Mouse (Mus musculus) thymus, postnatal 25 days (tissue): ENCODE results near the gene Tet1.

Experiments
- DNase-seq: peaks from one replicate; pipeline ENCODE4 v3.0.0; 2022

Gene Tet1

GRCm38 (mm10) chr10:62891025-62891424, 17.8 kb downstream of the Tet1 start:
- no peak for DNase-seq

GRCm38 (mm10) chr10:62886799-62887591, 21.8 kb downstream of the Tet1 start:
- DNase-seq: peak; percentile 15

- peak; percentile 14 for DNase-seq
Measured at GRCm38 (mm10) chr10:62885969-62886798, 22.6 kb downstream of the Tet1 start.

GRCm38 (mm10) chr10:62885460-62885859, 23.3 kb downstream of the Tet1 start:
- no peak for DNase-seq

DNA sequence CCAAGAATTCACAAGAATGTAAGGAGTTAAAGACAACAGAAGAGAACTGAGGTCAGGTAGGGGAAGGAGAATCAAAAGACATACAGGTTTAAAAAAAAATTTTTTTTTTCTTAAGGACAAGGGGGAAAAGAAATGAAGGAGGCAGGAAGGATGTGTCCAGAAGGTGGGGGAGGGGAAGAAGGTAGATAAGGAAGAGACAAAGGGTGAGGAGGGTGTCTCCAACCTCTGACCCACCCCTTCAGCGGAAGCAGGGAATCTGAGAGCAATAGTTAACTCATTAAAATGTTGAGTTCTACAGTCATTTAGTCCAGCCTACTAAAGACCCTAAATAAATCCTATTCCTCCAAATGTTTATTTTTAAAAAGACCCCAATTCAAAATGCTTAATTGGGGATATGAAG, 24.3 kb downstream of the Tet1 start:
- DNase-seq: no peak

DNA sequence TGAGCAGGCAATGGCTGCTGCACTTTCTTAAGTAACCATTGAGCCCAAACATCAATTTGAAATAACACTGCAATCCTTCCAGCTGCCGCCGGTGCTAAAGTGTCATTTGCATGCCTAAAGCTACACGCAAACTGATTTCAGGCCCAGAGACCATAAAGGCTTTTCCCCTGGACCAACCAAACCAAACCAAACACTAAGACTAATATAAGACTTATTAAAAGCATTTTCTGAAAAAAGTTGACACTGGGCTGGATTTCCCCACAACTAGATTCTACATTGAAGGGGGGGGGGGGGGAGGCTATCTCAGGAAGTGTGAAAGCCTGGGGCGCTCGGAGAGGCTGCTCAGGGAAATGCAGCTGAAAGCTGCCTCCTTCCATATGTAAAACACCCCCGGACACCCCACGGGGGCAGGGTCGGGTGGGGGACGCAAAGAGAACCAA, 24.8 kb downstream of the Tet1 start:
- DNase-seq: no peak

DNA sequence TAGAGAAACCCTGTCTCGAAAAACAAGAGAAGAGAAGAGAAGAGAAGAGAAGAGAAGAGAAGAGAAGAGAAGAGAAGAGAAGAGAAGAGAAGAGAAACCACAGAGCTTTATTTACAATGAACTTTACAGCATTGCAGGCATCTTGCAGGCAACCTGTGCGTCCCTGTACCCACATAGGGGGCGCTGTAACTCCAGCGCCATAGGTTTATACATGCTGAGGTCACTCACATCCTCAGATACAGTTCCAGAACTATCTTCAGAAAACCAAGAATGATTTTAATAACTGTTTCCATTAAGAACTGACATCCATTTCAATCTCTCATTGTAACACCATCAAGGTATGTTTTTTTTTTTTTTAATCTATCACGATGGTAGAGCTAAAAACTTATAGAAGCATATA, 27.6 kb downstream of the Tet1 start:
- DNase-seq: peak; percentile 40

DNA sequence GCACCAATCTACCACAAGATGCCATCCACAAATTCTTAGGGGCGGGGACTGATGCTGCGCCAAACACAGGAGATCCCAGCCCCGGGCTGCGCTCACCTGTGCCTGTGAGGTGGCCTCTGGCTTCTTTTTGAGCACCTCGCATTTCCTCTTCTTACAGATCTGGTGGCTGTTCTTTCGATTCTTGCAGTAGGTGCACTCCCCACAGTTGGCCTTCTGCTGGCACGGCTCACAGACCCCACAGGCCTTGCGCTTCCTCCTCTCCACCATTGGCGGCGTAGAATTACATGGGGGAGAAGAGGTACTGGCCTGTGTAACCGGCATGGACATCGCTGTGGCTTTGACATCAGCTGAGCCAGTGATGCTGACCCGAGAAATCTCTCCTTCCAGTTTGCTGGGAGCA, 30.7 kb downstream of the Tet1 start:
- no peak for DNase-seq

DNA sequence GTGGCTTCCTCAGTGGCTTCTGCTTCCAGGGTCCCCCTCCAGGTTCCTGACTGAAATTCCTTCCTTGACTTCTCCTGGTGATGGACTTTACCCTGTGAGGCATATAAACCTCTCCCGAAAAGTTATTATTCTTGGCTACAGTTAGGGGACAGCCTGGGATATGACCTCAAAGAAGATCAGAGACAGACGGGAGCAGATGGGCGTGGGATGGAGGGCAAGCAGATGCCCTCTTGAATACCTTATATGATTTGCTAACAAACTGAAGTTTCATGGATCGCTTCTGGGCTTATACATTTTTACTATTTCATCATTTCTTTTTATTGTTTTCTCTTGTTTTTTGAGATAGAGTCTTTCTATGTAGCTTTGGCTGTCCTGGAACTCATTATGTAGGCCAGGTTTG, 33.2 kb downstream of the Tet1 start:
- DNase-seq: no peak

- no peak for DNase-seq
Measured at GRCm38 (mm10) chr10:62874828-62875227, 34.0 kb downstream of the Tet1 start.

GRCm38 (mm10) chr10:62866035-62866791, 42.6 kb downstream of the Tet1 start:
- DNase-seq: no peak

GRCm38 (mm10) chr10:62865167-62866034, 43.4 kb downstream of the Tet1 start:
- peak; percentile 72 for DNase-seq

GRCm38 (mm10) chr10:62863563-62863962, 45.2 kb downstream of the Tet1 start:
- no peak for DNase-seq

DNA sequence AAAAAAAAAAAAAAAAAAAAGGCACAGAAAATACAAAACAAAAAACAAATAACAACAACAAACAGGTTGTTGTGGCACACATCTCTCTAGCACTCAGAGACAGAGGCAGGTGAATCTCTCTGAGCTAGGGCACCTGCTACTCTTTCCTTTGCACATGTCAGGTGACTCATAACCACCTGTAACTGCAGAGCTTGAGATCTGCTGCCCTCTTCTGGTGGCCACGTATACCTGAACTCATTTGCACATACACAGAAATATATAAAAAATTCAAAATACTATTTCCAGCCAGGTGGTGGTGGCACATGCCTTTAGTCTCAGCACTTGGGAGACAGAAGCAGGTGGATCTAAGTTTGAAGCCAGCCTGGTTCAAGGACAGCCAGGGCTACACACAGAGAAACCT, 46.4 kb downstream of the Tet1 start:
- no peak for DNase-seq

DNA sequence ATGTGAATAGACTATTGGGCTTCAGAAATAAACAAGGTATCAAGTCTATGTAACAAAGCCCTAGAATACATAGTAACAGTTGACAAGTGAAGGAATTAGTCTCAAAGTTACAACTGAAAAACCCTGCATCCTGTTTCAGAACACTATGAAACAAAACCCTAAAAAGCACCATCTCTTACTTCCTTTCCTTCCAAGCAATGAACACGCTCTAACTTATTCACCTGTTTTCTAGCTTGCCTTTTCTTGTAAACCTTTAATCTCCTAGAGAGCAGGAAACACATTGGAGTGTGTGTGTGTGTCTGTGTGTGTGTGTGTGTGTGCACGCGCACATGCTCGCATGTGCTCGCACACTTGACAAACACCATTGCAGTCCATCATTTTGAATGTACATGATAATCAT, 49.8 kb downstream of the Tet1 start:
- DNase-seq: no peak

DNA sequence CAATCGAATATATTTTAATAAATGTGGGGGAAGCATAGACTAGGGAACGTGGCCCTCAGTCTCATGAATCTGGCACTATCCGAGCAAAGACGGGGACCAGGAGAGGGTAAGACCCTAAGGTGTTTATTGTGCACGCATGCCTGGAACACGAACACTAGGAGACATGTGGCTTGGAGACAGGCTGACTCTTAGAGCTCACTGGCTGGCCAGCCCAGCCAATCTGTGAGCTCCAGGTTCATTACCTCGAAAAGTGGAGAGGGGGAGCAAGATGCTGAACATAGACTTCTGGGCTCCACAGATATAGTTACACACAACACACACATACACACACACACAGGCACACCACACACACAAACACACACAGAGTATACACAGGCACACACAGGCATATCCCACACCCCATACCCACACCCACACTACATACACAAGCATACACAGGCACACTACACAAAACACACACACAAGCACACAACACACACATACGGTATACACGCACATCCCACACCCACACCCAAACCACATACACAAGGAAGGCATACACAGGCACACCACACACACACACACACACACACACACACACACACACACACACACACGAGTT, 52.0 kb downstream of the Tet1 start:
- DNase-seq: no peak

DNA sequence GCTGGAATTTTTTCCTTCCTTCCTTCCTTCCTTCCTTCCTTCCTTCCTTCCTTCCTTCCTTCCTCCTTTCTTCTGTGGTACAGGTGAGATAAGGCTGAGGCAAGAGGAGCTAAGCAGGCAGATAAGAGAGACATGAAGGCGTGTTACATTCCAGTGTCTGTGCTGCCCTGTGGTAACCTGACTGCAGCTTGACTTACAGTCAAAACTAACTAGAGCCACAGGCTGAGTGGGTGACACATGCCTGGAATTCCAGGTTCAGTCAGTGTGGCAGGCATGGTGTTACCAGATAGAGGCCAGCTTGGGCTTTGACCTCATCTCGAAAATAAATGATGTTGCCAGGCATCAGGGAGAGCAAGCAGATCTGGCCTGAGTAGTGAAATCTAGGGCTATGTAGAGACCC, 53.8 kb downstream of the Tet1 start:
- no peak for DNase-seq

DNA sequence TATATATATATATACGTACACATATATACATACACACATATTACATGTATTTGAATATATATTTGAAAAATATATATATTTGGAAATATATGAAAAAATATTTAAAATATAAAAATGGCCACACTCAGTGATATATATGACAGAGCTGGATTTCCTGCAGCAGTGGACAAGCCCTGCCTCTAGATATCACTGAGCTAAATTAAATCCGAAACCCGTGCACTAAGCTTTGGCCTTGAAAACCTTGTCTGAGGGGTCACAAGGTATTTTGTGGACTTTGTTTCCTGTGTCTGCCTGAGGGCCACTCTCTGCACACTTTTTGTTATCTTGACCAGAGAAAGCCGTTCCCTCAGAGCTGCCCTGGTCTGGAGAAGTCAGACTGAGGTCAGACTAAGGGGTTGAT, 54.2 kb downstream of the Tet1 start:
- DNase-seq: no peak

- DNase-seq: peak; percentile 11
Measured at GRCm38 (mm10) chr10:62851578-62851977, 57.2 kb downstream of the Tet1 start.

DNA sequence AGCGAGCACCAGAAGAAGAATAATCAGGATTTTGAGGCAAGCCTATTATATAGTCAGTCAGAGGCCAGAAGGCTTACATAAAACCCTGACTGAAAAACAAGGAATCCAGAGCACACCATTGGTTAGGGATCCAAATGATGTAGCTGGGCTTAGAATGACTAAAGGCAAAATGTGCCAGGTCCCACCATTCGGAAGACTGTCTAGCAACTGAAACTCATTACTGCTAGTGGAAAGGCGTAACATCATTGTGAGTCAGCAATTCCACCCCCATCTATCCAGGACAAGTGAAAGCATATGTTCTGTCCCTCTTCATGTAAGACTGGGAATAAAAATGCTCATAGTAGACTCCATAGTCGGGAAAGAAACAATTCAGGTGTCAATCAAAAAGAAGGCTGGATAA, 57.8 kb downstream of the Tet1 start:
- no peak for DNase-seq

DNA sequence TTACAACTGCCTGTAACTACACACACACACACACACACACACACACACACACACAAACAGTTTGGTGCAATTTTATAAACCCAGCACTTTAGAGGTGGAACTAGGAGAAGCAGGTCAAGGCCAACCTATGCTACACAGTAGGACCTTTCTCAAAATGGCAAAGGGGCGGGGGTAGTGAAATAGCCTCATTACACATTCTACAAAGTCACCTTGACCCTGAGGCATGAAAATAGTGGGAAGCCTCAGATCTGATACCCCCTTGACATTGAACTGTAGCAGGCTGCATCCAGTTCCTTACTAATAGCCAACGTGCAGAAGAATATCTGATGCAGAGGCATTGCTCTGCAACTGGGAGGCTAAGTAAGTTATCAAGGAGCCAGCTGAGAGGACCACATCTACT, 60.0 kb downstream of the Tet1 start:
- DNase-seq: no peak

- no peak for DNase-seq
Measured at GRCm38 (mm10) chr10:62847069-62847626, 61.6 kb downstream of the Tet1 start.
